Mouse (Mus musculus) cortical plate, adult 2 months (tissue): ENCODE data around the gene Pard3b. TPM values are rescaled to one million over a fixed set of nuclear protein-coding genes. Genes with fewer than 3 reads are reported as not detected.

Source experiments
- H3K27ac ChIP-seq: fragments of 200-500 bp; 2 replicates; pipeline ENCODE4 v1.5.1; 2012; ENCODE audit warnings: low read length, control low read depth, inconsistent platforms; ENCODE audit not compliant: insufficient read depth
- H3K4me1 ChIP-seq: fragments of 200-500 bp; 2 replicates; pipeline ENCODE4 v1.6.1; 2011; ENCODE audit warnings: low read length; ENCODE audit not compliant: control insufficient read depth, insufficient read depth
- H3K4me3 ChIP-seq: fragments of 200-500 bp; 2 replicates; pipeline ENCODE4 v1.5.1; 2011; ENCODE audit warnings: mild to moderate bottlenecking, low read length, control low read depth; ENCODE audit not compliant: insufficient read depth
- CTCF ChIP-seq: fragments of 200-500 bp; IDR thresholded peaks from 2 replicates; pipeline ENCODE4 v1.5.1; 2011; ENCODE audit warnings: mild to moderate bottlenecking, control low read depth, low read length; ENCODE audit not compliant: insufficient read depth; ENCODE audit errors: extremely low read depth
- POLR2A ChIP-seq: fragments of 200-500 bp; IDR thresholded peaks from 2 replicates; pipeline ENCODE4 v1.6.1; 2011; ENCODE audit warnings: mild to moderate bottlenecking, low read length, control low read depth; ENCODE audit not compliant: insufficient read depth; ENCODE audit errors: extremely low read depth
- polyA plus RNA-seq: library from polyadenylated mRNA; depleted of rRNA; stranded (reverse); fragments of >200 nt; gene quantifications from 2 replicates; pipeline ENCODE4 v1.2.3, GENCODE M21; 2012

The Pard3b gene
- polyA plus RNA-seq, 1 experiment: 1.3 TPM

DNA sequence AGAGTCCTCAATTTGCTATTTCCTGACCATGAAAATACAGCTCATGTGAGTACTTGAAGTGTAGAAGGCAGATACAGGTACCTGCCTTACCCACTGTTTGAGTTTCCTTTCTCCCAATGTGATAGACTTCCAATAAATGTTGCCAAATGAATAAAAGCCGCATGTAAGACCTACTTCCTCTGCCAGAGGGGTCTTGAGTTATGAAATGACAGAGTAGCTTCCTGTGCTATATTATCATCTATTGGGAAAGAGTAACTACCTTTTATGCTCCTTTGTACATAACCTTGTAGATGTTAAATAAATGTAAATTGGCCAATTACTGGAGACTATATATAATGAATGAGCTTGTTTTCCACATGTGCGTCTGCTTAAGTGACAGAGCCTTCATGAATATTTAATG lies 574.7 kb downstream of the Pard3b start:
- no peak overlapping the region for H3K27ac ChIP-seq
- TF ChIP-seq POLR2A (no peak), CTCF (no peak)
- no peaks in the 10 kb centered on the region for H3K4me1 ChIP-seq
- no peak overlapping the region for H3K4me3 ChIP-seq

DNA sequence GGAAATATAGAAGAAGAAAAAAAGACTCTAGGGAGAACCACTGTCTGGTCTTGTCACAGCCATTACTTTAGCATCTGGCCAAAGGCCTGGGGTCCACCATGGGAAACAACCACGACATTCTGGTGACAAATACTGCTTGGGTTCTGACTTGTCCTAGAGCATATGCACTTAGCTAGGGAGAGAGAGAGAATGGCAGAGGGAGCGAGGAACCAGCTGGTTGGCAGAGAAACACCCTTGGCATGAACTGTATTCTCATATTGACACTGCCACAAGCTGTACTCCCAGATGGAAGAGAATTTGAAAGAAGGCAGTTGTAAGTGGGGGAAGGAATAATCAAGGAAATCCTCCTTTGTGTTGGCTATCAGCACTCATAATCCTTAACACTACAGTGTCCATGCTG lies 577.2 kb downstream of the Pard3b start:
- TF ChIP-seq CTCF (no peak), POLR2A (no peak)
- no peak overlapping the region for H3K27ac ChIP-seq
- H3K4me3 ChIP-seq: no peak overlapping the region
- H3K4me1 ChIP-seq: no peaks in the 10 kb centered on the region

DNA sequence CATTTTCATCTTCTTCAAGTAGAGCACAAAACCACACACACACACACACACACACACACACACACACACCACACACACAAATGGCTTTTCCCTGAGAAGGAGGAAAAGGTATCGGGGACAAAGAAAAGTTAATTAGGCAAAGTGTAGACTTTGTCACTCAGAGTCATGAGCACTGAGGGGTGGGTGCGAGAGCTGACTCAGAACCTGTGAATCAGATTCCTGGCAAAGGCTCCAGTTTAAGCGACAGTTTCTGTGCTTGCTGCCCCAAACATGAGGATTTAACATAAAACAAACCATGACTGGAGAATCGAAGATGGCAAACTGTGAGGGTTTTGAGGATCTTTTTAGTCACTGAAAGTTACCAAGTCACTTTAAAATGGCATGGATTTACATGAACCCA lies 577.9 kb downstream of the Pard3b start:
- Histone ChIP-seq H3K27ac (no peak overlapping the region), H3K4me1 (no peaks in the 10 kb centered on the region), H3K4me3 (no peak overlapping the region)
- no peak for TF ChIP-seq POLR2A
- TF ChIP-seq CTCF: no peak

DNA sequence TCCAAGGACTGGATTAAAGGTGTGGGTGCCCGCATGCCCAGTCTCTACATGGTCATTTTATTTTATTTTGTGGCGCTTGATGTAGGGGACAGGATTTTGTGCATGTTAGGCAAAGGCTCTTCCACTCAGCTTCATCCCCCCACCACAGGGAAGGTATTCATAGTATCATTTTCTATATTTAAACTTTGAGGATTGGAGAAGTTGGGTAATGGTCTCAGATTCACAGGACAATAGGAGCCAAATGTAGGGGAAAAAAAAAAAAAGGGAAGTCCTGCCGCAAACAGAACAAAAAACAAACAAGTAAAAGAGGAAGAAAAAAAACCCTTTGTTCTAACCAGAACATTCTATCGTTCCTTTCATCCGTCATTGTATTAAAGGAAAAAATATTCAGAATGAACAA lies 590.5 kb downstream of the Pard3b start:
- Histone ChIP-seq H3K4me1 (no peaks in the 10 kb centered on the region), H3K27ac (no peak overlapping the region), H3K4me3 (no peak overlapping the region)
- no peak for TF ChIP-seq POLR2A
- TF ChIP-seq CTCF: no peak

DNA sequence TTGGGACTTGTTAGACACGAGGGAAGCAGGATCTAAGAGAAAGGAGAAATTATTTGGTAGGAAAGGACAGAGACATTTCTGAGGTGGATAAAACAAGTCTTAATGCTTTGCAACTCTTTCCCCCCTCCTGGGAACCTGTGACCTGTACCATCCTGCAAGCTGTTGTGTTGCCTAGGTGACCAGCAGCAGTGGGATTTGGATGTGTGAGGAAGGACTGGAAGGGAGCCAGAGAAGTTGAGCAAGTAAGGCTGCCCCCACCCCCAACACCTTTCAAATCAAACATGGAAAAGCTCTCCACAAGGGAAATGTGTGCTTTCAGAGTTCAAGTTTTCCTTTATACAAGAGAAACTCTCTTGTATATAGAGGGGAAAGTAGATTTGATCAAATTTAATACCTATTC lies 595.4 kb downstream of the Pard3b start:
- no peak overlapping the region for H3K4me3 ChIP-seq
- no peaks in the 10 kb centered on the region for H3K4me1 ChIP-seq
- H3K27ac ChIP-seq: no peak overlapping the region
- TF ChIP-seq CTCF (no peak), POLR2A (no peak)

DNA sequence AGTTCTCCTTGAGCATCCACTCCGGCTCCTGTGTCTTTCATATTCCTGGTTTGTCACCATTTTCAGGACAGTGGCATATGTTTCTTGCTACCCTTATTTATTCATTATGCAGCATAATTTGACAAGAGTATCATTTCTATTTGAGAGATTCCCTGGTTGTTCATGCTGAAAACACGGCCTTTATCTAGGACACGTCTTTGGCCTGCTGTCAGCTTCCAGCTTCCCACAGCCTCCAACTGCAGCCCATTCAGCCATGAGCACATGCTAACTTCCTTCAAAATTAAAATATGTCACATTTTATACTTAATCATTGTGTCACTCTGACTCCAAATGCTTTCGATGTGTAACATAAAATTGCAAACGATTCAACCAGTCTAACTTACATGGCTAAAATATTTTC lies 596.5 kb downstream of the Pard3b start:
- Histone ChIP-seq H3K27ac (no peak overlapping the region), H3K4me1 (no peaks in the 10 kb centered on the region), H3K4me3 (no peak overlapping the region)
- TF ChIP-seq CTCF (no peak), POLR2A (no peak)

DNA sequence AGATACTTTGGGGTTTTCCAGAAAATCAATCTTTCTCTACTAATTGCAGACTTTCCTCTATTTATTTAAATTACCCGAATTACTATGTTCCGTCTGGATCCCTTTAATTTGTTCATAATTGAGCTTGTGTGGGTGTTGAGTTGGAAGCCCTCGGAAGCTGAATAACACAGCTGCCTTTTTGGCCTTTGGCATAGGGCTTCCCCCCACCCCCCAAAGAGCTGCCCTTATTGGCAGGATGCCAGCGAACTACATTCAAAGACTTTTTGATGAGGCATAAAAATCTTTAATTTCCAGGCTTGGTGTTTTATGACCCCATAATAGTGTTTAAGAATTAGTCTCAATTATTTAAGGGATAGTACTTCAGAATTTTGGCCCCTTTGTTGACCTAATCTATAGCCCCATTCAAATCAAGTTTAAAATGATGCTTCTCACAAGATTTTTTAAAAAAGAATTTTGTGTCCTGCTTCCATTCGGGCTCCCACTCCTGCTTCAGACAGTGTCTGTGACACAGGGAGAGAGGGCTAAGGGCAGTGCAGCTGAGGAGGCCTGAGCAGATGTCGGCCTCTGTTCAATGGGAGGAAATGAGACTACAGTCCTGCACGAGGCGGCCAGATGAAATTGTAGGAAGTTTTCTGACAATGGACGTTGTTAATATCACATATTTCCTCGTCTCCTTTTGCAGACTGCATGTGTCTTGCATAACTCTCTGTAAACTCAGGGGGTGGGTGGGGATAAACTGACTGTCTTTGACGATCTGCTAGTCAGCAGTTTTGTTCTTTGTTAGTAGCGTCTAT lies 605.8 kb downstream of the Pard3b start:
- no peak overlapping the region for H3K27ac ChIP-seq
- no peaks in the 10 kb centered on the region for H3K4me1 ChIP-seq
- H3K4me3 ChIP-seq: no peak overlapping the region
- TF ChIP-seq CTCF (no peak), POLR2A (no peak)

DNA sequence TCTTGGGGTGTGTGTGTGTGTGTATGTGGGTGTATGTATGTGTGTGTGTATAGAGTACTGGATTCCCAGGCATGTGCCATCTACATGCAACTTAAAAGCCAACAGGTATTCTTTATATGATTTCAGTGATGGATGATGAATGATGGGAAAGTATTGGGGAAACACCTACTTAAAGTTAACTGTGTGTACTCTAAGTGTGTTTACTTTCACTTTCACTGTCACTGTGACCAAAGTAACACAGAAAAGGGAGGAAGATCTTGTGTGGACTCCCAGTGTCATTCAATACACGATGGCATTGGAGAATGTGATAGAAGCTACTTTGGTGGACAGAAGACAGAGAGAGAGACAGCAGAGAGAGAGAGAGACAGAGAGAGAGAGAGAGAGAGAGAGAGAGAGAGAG lies 613.8 kb downstream of the Pard3b start:
- no peak for TF ChIP-seq POLR2A
- TF ChIP-seq CTCF: no peak
- no peak overlapping the region for H3K27ac ChIP-seq
- H3K4me1 ChIP-seq: no peaks in the 10 kb centered on the region
- no peak overlapping the region for H3K4me3 ChIP-seq

DNA sequence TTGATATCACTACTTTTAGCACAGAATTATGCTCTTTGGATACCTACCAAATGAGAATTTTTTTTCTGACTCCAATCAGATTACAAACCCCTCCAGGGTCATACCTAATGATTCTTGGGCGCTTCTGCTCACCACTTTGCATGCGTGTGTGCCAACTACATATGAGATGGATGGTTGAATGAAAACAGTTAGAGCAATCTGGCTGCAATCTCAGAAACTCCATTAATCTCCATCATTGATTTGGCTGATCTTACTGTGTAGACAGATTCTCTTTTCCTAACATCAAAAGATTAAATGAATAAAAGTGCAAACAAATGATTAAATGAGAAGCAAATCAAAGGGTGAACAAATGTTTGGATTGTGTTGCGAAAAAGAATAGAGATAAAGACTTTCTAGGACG lies 615.7 kb downstream of the Pard3b start:
- H3K27ac ChIP-seq: no peak overlapping the region
- no peak overlapping the region for H3K4me3 ChIP-seq
- TF ChIP-seq POLR2A (no peak), CTCF (no peak)
- H3K4me1 ChIP-seq: no peaks in the 10 kb centered on the region

DNA sequence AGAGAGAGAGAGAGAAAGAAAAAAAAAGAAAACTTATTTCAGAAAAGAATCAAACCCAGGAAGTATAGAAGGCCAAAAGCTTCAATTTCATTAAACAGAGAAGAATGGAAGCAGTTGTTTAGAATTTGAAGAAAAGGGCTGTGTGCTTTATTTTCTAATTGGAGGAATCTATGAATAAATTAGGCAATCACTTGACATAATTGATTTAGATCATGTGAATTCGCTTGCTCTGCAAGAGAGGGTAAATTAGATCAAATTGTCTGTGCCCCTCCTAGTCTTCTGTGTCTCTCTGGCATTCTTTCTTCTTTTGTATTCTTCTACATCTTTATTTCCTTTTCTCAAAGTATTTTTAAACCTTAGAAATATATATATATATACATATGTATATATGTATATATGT lies 616.3 kb downstream of the Pard3b start:
- Histone ChIP-seq H3K4me1 (no peaks in the 10 kb centered on the region), H3K27ac (no peak overlapping the region)
- no peak for TF ChIP-seq POLR2A
- TF ChIP-seq CTCF: no peak

More for the DNA sequence above, 616.3 kb downstream of the Pard3b start:
- no peak overlapping the region for H3K4me3 ChIP-seq
